Mouse (Mus musculus) myocyte (in vitro differentiated cells): Measurements from ENCODE around the gene Nfasc. TPM values are rescaled to one million over a fixed set of nuclear protein-coding genes. Genes with fewer than 3 reads are reported as not detected.

Experiments used
- H3K27me3 ChIP-seq: one replicate; pipeline ENCODE4 v1.6.1; 2011; ENCODE audit not compliant: control insufficient read depth, insufficient read depth, insufficient read length
- H3K36me3 ChIP-seq: one replicate; pipeline ENCODE4 v1.6.1; 2011; ENCODE audit not compliant: control insufficient read depth, insufficient read depth
- H3K4me2 ChIP-seq: one replicate; pipeline ENCODE4 v1.6.1; 2011; ENCODE audit warnings: low read depth, control low read depth
- H3K4me3 ChIP-seq: one replicate; pipeline ENCODE4 v1.5.1; 2011; ENCODE audit warnings: mild to moderate bottlenecking, control low read depth, moderate library complexity
- H3K79me2 ChIP-seq: one replicate; pipeline ENCODE4 v1.6.1; 2011; ENCODE audit not compliant: control insufficient read depth, insufficient read depth
- H3ac ChIP-seq: one replicate; pipeline ENCODE4 v1.6.1; 2011; ENCODE audit not compliant: control insufficient read depth, insufficient read length
- CEBPB ChIP-seq: IDR thresholded peaks from 2 replicates; pipeline ENCODE4 v1.6.1; 2011; ENCODE audit warnings: mild to moderate bottlenecking, moderate library complexity; ENCODE audit not compliant: poor library complexity, insufficient read depth, severe bottlenecking
- E2F4 ChIP-seq: IDR thresholded peaks from one replicate; pipeline ENCODE4 v1.6.1; 2011; ENCODE audit warnings: mild to moderate bottlenecking, control low read depth, moderate library complexity; ENCODE audit not compliant: insufficient read depth
- MAX ChIP-seq: IDR thresholded peaks from one replicate; pipeline ENCODE4 v1.6.1; 2011; ENCODE audit warnings: low read depth, mild to moderate bottlenecking, control low read depth
- MYOD1 ChIP-seq, 3 experiments: IDR thresholded peaks; one replicate each; pipeline ENCODE4 v1.6.1; 2011; ENCODE audit warnings: control low read depth in 2 of 3, low read depth in 2 of 3, mild to moderate bottlenecking in 2 of 3, moderate library complexity in 1 of 3; ENCODE audit not compliant: insufficient read length in 2 of 3, control insufficient read depth in 1 of 3
- MYOG ChIP-seq, 3 experiments: IDR thresholded peaks; one replicate each; pipeline ENCODE4 v1.6.1; 2011; ENCODE audit warnings: control low read depth in 2 of 3, low read depth in 2 of 3, mild to moderate bottlenecking in 2 of 3; ENCODE audit not compliant: insufficient read length in 2 of 3, control insufficient read depth in 1 of 3, insufficient read depth in 1 of 3
- POLR2A ChIP-seq: IDR thresholded peaks from one replicate; pipeline ENCODE4 v1.6.1; 2011; ENCODE audit warnings: low read depth, mild to moderate bottlenecking, control low read depth, moderate library complexity; ENCODE audit not compliant: insufficient read length
- POLR2AphosphoS2 ChIP-seq: IDR thresholded peaks from one replicate; pipeline ENCODE4 v1.6.1; 2011; ENCODE audit warnings: low read depth, control low read depth; ENCODE audit not compliant: insufficient read length
- REST ChIP-seq: IDR thresholded peaks from one replicate; pipeline ENCODE4 v1.6.1; 2011; ENCODE audit warnings: mild to moderate bottlenecking, control low read depth, moderate library complexity; ENCODE audit not compliant: insufficient read depth, insufficient read length
- SRF ChIP-seq: IDR thresholded peaks from one replicate; pipeline ENCODE4 v1.6.1; 2011; ENCODE audit warnings: low read depth; ENCODE audit not compliant: control insufficient read depth, insufficient read length
- TCF12 ChIP-seq: IDR thresholded peaks from one replicate; pipeline ENCODE4 v1.6.1; 2011; ENCODE audit warnings: mild to moderate bottlenecking, control low read depth; ENCODE audit not compliant: poor library complexity, insufficient read depth, severe bottlenecking
- TCF3 ChIP-seq: IDR thresholded peaks from one replicate; pipeline ENCODE4 v1.6.1; 2011; ENCODE audit warnings: low read depth, control low read depth; ENCODE audit not compliant: insufficient read length
- USF1 ChIP-seq: IDR thresholded peaks from one replicate; pipeline ENCODE4 v1.6.1; 2011; ENCODE audit warnings: low read depth, mild to moderate bottlenecking, control low read depth, moderate library complexity
- polyA plus RNA-seq: library from polyadenylated mRNA; unstranded; fragments of >200 nt; fragmentation: generic; extraction: Trizol; gene quantifications from one replicate; pipeline ENCODE4 v1.2.1, GENCODE M21; 2012; ENCODE audit warnings: missing spikeins

The Nfasc gene
- polyA plus RNA-seq, 1 experiment: not detected

DNA sequence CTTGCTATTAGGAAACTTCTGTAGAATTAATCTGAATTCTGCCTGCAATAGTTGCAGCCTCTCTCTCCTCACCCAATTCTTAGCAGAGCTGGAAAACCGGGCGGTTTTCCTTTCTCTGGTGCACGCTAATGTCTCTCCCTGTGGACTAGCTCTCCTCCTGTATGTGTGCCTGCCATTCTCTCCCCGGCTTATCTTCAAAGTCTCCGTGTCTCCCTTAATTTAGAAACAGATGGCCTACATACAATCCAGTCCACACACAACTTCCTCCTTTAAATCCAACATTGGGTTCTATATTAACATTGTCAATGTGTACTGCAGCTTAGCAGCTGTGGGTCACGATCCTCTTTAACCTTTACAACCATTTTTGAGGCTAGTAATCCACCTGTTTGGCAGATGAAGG lies 116.6 kb downstream of the Nfasc start:
- no peak overlapping the region for H3ac ChIP-seq
- no peaks in the 10 kb centered on the region for H3K79me2 ChIP-seq
- no peaks in the 10 kb centered on the region for H3K36me3 ChIP-seq
- no peak overlapping the region for H3K4me3 ChIP-seq
- no peak for TF ChIP-seq MYOG (IDR thresholded peaks at IDR 0.05; ENCODE audit: control insufficient read depth in 1 of 3, insufficient read depth in 1 of 3, insufficient read length in 2 of 3, low read depth in 2 of 3)
- no peak for TF ChIP-seq REST
- no peak overlapping the region for H3K4me2 ChIP-seq
- peaks cover 74% of the 10 kb centered on the region for H3K27me3 ChIP-seq

DNA sequence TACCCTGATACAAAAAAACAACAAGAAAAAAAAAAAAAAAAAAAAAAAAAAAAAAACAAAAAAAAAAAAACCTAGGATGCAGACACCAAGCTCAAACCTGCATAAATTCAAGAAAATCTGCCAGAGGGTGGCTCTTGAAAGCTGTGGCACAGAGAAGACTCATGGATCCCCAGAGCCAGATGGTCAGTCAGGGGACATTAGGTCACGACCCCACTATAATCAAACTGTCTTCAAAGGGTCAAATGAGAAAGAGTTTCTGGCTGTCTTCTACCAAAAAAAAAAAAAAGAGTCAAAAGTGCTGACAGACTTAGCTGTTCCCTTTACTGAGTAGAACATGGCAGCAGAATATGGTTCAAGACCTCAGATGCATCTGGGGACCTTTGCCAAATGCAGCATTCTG lies 117.1 kb downstream of the Nfasc start:
- H3ac ChIP-seq: no peak overlapping the region
- TF ChIP-seq POLR2AphosphoS2 (no peak), TCF12 (no peak), MYOG (IDR thresholded peaks at IDR 0.05; ENCODE audit: control insufficient read depth in 1 of 3, insufficient read depth in 1 of 3, insufficient read length in 2 of 3, low read depth in 2 of 3) (no peak)

DNA sequence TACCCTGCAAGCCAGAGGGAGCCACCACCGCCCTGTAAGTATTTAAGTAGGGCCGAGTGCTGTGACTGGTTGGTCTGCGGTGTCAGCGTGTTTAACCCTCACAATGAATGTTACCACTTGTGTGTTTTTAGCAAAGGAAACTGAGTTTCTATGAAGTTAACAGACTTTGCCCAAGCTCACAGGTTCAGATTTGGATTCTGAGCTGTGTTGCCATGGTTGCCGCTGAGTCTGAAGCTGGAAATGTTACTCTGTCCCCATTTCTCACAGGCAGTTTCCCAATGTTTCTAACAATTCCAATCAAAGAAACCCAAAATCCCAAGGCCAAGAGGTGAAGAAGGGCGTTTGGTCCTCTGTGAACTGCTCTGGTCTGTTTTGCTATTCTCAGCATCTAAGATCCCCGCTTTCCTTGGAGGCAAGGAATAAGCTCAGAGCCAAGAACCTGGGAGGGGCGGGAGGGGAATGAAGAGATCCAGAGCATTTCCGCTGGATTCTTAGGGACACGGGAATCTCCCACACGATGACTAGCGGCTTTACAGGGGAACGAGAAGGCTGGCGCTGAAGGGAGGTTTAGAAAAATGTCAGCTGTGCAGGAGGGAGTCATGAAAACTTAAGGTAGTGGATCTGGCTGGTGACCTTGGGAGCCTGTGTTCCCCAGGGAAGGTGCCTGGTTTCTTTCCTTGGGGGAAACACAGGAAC lies 117.8 kb downstream of the Nfasc start:
- Histone ChIP-seq H3ac (no peak overlapping the region), H3K4me3 (no peak overlapping the region), H3K27me3 (peaks cover 75% of the 10 kb centered on the region), H3K36me3 (no peaks in the 10 kb centered on the region), H3K4me2 (no peak overlapping the region), H3K79me2 (no peaks in the 10 kb centered on the region)
- TF ChIP-seq E2F4: no peak
- no peak for TF ChIP-seq MYOD1 (IDR thresholded peaks at IDR 0.05; ENCODE audit: control insufficient read depth in 1 of 3, insufficient read length in 2 of 3, low read depth in 2 of 3)
- no peak for TF ChIP-seq MYOG (IDR thresholded peaks at IDR 0.05; ENCODE audit: control insufficient read depth in 1 of 3, insufficient read depth in 1 of 3, insufficient read length in 2 of 3, low read depth in 2 of 3)
- no peak for TF ChIP-seq REST
- no peak for TF ChIP-seq POLR2A
- no peak for TF ChIP-seq TCF3
- TF ChIP-seq TCF12: no peak
- TF ChIP-seq CEBPB: no peak

More for the DNA sequence above, 117.1 kb downstream of the Nfasc start:
- no peak overlapping the region for H3K4me3 ChIP-seq
- H3K27me3 ChIP-seq: peaks cover 75% of the 10 kb centered on the region
- H3K36me3 ChIP-seq: no peaks in the 10 kb centered on the region
- H3K79me2 ChIP-seq: no peaks in the 10 kb centered on the region
- H3K4me2 ChIP-seq: no peak overlapping the region

DNA sequence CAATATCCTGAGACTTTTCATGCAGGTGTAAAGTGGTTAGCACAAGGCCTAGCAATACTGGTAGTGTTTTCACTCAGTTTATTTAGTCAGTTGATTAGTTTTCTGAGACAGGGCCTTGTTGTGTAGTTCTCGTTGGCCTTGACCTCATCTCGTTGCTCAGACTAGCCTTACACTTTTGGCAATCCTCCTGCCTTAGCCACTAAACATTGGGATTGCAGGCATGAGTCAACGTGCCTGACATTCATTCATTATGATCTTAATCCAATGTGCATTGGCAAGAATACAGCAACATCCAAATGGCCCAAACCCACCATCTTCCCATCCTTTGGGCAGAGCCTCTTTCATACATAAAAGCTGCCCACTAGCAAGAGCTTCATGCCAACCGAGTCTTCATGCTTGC lies 129.5 kb downstream of the Nfasc start:
- Histone ChIP-seq H3ac (no peak overlapping the region), H3K27me3 (peaks cover 21% of the 10 kb centered on the region), H3K79me2 (no peaks in the 10 kb centered on the region), H3K4me3 (no peak overlapping the region), H3K4me2 (no peak overlapping the region), H3K36me3 (no peaks in the 10 kb centered on the region)
- TF ChIP-seq MAX: no peak
- TF ChIP-seq USF1: no peak
- TF ChIP-seq MYOD1 (IDR thresholded peaks at IDR 0.05; ENCODE audit: control insufficient read depth in 1 of 3, insufficient read length in 2 of 3, low read depth in 2 of 3): no peak
- TF ChIP-seq SRF: no peak
- no peak for TF ChIP-seq E2F4
- no peak for TF ChIP-seq TCF12
- no peak for TF ChIP-seq REST
- no peak for TF ChIP-seq TCF3
- TF ChIP-seq POLR2A: no peak

DNA sequence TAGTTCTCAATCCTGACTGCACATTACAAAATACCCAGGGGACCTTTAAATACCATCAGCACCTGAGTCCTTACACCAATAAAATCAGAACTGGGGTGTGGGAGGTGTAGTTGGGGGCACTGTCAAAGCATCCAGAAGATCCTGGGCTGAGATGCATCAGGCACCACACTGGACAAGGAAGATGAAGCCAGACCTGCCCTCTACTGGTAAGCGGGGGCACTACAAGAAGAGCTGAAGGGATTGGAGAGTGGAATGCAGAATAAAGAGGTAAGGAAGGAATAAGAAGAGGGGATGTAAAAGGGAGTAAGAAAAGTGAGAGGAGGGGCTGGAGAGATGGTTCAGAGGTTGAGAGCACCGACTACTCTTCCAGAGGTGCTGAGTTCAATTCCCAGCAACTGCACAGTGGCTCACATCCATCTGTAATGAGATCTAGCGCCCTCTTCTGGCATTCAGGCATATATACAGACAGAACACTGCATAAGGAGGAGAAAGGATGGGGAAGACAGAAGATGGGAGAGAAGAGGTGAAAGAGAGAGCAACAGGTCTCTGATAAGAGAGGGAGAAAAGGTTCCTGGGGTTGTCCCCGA lies 132.5 kb downstream of the Nfasc start:
- TF ChIP-seq TCF12 (no peak), MYOG (IDR thresholded peaks at IDR 0.05; ENCODE audit: control insufficient read depth in 1 of 3, insufficient read depth in 1 of 3, insufficient read length in 2 of 3, low read depth in 2 of 3) (no peak), SRF (no peak), POLR2AphosphoS2 (no peak), MYOD1 (IDR thresholded peaks at IDR 0.05; ENCODE audit: control insufficient read depth in 1 of 3, insufficient read length in 2 of 3, low read depth in 2 of 3) (no peak), TCF3 (no peak), E2F4 (no peak), CEBPB (no peak), POLR2A (no peak), USF1 (no peak), REST (no peak), MAX (no peak)
- peaks cover 32% of the 10 kb centered on the region for H3K27me3 ChIP-seq
- H3K4me3 ChIP-seq: no peak overlapping the region
- no peak overlapping the region for H3ac ChIP-seq
- no peak overlapping the region for H3K4me2 ChIP-seq
- H3K36me3 ChIP-seq: no peaks in the 10 kb centered on the region
- no peaks in the 10 kb centered on the region for H3K79me2 ChIP-seq
